Comparison of ENCODE assay signal across 8 mouse cellular contexts in genomic region chr16:38653390-38653871, GRCm38 (mm10). TPM values are rescaled to one million over a fixed set of nuclear protein-coding genes. Genes with fewer than 3 reads are reported as not detected.
DNase-seq lines count a peak whose midpoint lies in the region; ATAC-seq and TF ChIP-seq lines count a peak whose summit lies in the region.

No protein-coding gene starts in this region.

- 49% methylated on average over 10 of the region's 10 CpGs for WGBS in midbrain, embryonic 14.5 days

- no peak for TF ChIP-seq CTCF in G1E (IDR thresholded peaks at IDR 0.05; ENCODE audit: low read depth, low read length)

- peak; percentile 38 for DNase-seq in adrenal gland, adult 2 months
- DNase-seq in adrenal gland, adult 8-10 months, result no peak
- no peak for DNase-seq in G1E (ENCODE audit: low spot score)
- DNase-seq in heart, adult 9 months (ENCODE audit: low spot score in 2 of 2), result peak; percentile 58 to 70
- peak; percentile 30 to 48 for DNase-seq in kidney, postnatal 36 days
- DNase-seq in midbrain, embryonic 14.5 days, result no peak
- no peak for DNase-seq in right cerebral cortex, postnatal 36 days (ENCODE audit: low spot score in 2 of 2)
- DNase-seq in layer of hippocampus, adult 11-12 months (ENCODE audit: low spot score), result no peak

- peaks cover 10% of the 10 kb centered on the region for H3K4me1 ChIP-seq in G1E (ENCODE audit: insufficient read depth, low read depth, low read length)
- H3K4me1 ChIP-seq in midbrain, embryonic 14.5 days (ENCODE audit: control insufficient read depth, insufficient read depth, low read length), result no peaks in the 10 kb centered on the region

- H3K9me3 ChIP-seq in G1E (replicated peaks), result no peaks in the 10 kb centered on the region
- no peaks in the 10 kb centered on the region for H3K9me3 ChIP-seq in midbrain, embryonic 14.5 days (ENCODE audit: control insufficient read depth, low read length)

- H3K9ac ChIP-seq in midbrain, embryonic 14.5 days (replicated peaks; ENCODE audit: low read length), result no peak overlapping the region

- H3K4me2 ChIP-seq in midbrain, embryonic 14.5 days (ENCODE audit: low read length), result no peak overlapping the region

- peaks cover 6% of the 10 kb centered on the region; the same call in 1 of the 2 replicates for H3K27me3 ChIP-seq in G1E (ENCODE audit: insufficient read depth, low read length)
- no peaks in the 10 kb centered on the region for H3K27me3 ChIP-seq in midbrain, embryonic 14.5 days (ENCODE audit: control insufficient read depth, insufficient read depth, low read length)

- H3K36me3 ChIP-seq in G1E (replicated peaks), result no peaks in the 10 kb centered on the region
- H3K36me3 ChIP-seq in midbrain, embryonic 14.5 days (ENCODE audit: control insufficient read depth, insufficient read depth, low read length), result no peaks in the 10 kb centered on the region

- 0 out of 2 replicates have a peak overlapping the region, but pooled peaks have one; percentile 32 for H3K27ac ChIP-seq in midbrain, embryonic 14.5 days (replicated peaks; ENCODE audit: low read depth, low read length)

- H3K4me3 ChIP-seq in G1E (ENCODE audit: low read depth, low read length), result no peak overlapping the region
- H3K4me3 ChIP-seq in midbrain, embryonic 14.5 days (replicated peaks; ENCODE audit: low read depth, low read length), result no peak overlapping the region

- peak; percentile 28; the same call in 1 of the 2 replicates for ATAC-seq in G1E (ENCODE audit: extremely low read depth, insufficient number of reproducible peaks, low FRiP score, poor library complexity, severe bottlenecking)
- ATAC-seq in midbrain, embryonic 14.5 days (ENCODE audit: low FRiP score, low TSS enrichment), result no peak

RNA-seq across cellular contexts. Expression of gene Arhgap31, which starts 59.6 kb away (rescaled TPM):
- 10 to 100 TPM; 19.1 to 23.8 TPM for total RNA-seq in adrenal gland, adult 2 months (2021)
- polyA plus RNA-seq in adrenal gland, adult 2 months (2012; rRNA removed), result 7.4 and 7.7 TPM in 2 replicates
- total RNA-seq in adrenal gland, adult 8-10 months (2022), result 10 to 100 TPM; 16.6 to 30.8 (median 26.7) TPM
- not detected in 2 replicates for total RNA-seq in G1E (2014; fragmentation: Nextera tagmentation)
- 0.06 and 0.16 TPM in 2 replicates for total RNA-seq in G1E (2017)
- polyA plus RNA-seq in G1E (2012), result 0.01 and 0.02 TPM in 2 replicates
- 2.0 and 6.3 TPM in 2 replicates for polyA plus RNA-seq in midbrain, embryonic 14.5 days (2014; fragmentation: Nextera tagmentation; extraction: Ambion mirVana)

Comparison
In these comparisons a context has a peak if more than half of its experiments do, and no peak if none do; other contexts are left out.
1. DNase-seq: peak in adrenal gland, adult 2 months (single experiment), heart, adult 9 months (2 of 2) and kidney, postnatal 36 days (2 of 2); none in adrenal gland, adult 8-10 months (single experiment), G1E (single experiment), midbrain, embryonic 14.5 days (single experiment), right cerebral cortex, postnatal 36 days (0 of 2) and layer of hippocampus, adult 11-12 months (single experiment).
2. RNA of gene Arhgap31, which starts 59.6 kb away (total RNA-seq): 16.6 to 30.8 TPM in adrenal gland, adult 8-10 months and 19.1 to 23.8 TPM in adrenal gland, adult 2 months; 0.06 to 0.16 TPM in G1E; every median in the first group is over 10 times any median in the second.